Mouse (Mus musculus) right cerebral cortex, postnatal 36 days (tissue): ENCODE data around the gene Saysd1.

Experiments used
- DNase-seq, 2 experiments: peaks; one replicate each; pipeline ENCODE4 v3.0.0; 2022; ENCODE audit warnings: low spot score in 2 of 2, mixed read lengths in 1 of 2

Saysd1 gene

GRCm38 (mm10) chr14:20112218-20112617 is 26.1 kb downstream of the Saysd1 start:
- no peak for DNase-seq

GRCm38 (mm10) chr14:20110945-20111344 is 27.4 kb downstream of the Saysd1 start:
- DNase-seq: no peak

DNA sequence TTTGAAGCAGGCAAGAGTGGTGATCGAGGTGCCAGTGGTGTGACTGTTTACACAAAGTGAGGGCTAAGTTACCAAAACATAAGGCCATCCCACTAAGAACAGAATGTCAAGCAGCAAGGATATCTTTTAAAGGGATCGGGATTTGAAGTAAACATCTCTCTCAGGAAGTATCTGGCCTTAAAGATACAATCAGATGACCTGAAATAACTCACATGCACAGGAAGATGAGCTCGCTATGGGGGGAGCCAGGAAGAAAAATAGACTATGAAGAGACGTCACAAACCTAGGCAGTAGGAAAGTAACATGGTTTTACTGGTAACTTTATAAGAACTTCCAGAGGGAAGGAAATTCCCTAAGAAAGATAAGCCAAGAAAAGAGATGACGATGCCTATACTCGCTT is 32.1 kb downstream of the Saysd1 start:
- no peak for DNase-seq

DNA sequence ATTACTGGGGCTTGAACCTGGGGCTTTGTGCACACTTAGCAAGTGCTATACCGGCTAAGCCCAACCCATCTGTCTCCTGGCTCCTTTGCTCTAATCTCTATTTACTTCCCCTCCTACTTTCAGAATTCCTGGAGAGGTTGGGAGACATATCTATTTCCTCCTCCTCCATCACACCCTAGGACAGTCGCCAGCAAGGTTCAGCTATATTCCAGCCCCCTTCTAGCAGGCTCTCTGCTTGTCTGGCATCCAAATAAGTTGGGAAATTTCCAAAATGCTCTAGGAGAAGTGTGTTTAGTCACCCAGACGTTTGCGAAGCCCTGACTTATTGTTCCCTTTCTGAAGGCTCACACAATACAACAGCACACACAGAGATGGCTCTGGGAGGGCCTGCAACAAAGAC is 35.1 kb downstream of the Saysd1 start:
- DNase-seq: no peak

DNA sequence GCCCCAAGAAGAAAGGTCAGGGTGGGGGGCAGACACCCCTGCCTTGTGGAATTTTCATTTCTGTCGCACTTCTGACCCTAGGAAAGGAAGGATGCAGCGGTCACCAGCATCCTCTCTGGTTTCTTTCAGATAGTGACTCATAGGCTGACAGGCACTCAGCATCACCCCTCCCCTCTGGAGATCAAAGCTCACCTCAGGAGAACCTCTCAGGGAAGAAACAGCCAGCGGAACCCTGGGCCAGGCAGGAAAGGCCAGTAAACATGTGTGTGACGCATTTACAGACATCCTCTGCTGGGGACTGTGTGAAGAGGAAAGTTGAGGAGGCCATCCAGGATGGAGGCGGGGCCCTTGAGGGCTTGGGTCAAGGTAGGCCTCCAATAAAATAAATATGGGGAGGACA is 40.3 kb downstream of the Saysd1 start:
- no peak for DNase-seq

- DNase-seq: no peak
Observed at GRCm38 (mm10) chr14:20094942-20095341, 43.4 kb downstream of the Saysd1 start.

DNA sequence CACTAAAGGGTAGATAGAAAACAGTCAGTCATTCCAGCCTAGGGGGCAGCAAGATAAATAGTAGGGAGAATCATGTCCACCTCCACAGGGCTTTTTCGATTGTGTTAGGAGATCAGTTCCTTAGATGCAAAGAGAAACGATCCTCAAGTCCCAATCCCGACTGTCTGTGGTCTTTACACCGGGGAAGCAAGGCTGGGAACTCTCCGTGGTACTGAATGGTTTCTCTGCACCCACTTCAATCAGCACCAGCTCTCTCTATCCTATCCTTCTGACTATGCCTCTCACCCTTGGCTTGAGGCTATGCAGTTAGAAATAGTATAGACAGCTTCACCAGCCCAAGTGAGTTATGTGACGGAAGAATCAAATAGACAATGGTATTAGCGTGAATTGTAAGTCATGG is 44.8 kb downstream of the Saysd1 start:
- DNase-seq: no peak

GRCm38 (mm10) chr14:20084335-20084734 is 54.0 kb downstream of the Saysd1 start:
- no peak for DNase-seq

DNA sequence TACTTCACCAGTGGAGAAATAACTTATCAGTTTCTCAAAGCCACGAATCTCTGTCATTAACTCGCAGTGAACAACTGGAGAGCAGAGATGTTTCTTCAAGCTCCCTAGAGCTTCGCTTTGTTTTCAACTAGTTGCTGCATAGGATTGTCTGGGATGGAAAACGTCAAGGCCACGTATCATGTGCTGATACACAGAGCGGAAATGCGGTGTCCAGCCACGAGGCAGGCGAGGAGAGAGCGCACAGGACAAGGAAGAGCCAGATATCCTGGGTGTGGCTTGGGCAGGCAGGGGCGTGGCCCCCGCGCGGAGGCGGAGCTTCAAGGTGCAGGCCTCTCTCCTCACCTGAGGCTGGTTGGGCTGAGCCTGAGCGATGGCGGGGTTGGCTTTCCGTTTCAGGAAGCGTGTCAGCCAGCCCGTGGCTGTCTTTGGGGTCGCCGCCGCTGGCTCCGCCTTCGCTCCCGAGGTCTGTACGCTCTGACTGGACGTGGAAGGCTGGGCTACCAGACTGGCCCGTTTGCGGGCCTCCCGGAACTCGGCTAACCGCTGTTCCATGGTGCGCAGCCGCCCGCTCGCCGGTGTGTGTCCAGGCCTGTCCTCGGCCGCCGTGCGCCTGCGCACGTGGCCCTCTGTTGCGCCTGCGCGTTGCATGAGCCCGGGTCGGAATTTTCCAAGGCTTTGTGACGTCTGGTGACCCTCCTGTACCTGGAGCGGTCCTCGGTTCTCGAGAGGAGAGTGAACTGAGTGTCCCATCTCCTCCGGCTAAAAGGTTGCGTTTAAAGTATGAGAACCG is 55.6 kb downstream of the Saysd1 start:
- DNase-seq: peak; percentile 89 to 91

DNA sequence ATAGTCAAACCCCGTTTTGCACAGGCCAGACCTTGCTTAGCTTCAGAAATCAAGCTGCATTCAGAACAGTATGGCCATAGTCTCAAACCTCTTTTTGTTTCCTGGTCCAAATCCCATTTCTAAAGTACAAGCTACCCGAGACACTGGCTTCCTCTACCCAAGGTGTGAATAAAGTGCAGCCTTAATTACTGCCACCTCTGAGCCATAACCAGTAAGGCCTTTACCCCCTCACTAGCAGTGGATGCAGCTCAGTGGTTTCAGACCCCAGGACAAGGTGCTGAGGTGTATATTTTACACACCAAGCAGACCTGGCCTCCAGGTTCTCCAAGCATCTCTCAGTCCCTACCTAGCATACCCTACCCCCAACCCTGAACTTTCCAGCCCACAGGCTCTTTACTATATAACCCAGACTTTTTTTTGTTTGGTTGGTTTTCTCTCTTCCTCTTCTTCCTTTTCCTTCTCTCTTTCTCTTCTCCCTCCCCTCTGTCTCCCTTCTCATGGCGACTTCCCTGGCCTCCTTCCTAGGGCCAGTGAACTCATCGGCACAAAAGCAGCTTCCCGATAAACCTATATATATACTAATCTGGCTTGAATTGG is 56.3 kb downstream of the Saysd1 start:
- no peak for DNase-seq

GRCm38 (mm10) chr14:20081084-20081483 is 57.2 kb downstream of the Saysd1 start:
- DNase-seq: no peak

GRCm38 (mm10) chr14:20077181-20077580 is 61.2 kb downstream of the Saysd1 start:
- DNase-seq: no peak

DNA sequence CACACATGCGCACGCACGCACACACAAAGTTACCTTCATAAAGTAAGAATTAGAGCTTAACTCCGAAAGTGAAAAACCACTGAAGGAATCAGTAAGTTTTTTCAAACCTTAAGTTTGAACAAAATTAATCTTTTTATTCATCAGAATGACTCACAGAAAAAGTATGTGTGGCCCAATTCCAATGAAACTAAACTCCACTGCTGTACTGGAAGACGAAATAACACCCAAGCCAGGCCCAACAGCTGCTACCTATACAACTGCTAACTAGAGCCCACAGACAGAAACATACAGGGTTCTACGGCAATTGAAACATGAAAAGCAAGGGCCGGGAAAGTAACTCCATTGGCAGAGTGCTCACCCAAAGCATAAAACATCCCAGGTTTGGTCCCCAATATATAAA is 62.8 kb downstream of the Saysd1 start:
- no peak for DNase-seq

DNA sequence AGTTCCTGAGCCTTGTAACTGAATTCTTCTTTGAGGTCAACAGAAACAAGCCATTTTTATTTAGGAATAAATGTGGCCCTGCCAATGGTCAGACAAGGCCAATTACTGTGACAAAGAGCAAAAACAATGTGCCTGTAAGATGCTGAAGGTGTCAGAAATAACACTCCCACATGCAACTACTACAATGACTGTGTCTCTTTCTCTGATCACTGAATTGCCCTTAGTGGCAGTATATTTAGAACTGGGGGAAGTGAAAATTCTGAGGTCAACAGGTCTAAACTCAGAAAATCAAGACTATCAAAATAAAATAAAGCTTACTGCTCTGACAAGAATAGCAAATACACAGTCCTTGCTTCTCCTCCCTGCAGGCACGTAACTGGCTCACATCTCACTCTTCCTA is 63.6 kb downstream of the Saysd1 start:
- no peak for DNase-seq

DNA sequence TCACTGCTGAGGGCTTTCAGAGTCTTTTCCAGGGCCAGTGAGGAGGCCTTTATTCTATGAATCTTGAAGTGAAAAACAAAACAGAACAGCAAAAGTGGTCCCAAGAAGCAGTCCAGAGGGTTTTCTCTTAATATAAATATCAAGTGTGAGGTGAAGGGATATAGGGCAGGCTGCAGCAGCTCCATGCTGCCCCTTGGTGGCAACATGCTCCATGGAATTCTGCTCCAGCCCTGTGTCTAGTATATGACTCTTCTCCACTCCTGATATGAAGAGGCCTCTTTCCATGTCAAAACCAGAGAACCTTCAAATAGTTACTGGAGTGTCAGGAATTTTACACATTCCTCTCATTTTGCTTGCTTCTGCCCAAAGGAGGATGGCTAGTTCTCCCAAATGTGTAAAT is 67.7 kb downstream of the Saysd1 start:
- DNase-seq: peak in 1 of 2 experiments; percentile 20

- no peak for DNase-seq
Observed at GRCm38 (mm10) chr14:20068365-20068764, 70.0 kb downstream of the Saysd1 start.

DNA sequence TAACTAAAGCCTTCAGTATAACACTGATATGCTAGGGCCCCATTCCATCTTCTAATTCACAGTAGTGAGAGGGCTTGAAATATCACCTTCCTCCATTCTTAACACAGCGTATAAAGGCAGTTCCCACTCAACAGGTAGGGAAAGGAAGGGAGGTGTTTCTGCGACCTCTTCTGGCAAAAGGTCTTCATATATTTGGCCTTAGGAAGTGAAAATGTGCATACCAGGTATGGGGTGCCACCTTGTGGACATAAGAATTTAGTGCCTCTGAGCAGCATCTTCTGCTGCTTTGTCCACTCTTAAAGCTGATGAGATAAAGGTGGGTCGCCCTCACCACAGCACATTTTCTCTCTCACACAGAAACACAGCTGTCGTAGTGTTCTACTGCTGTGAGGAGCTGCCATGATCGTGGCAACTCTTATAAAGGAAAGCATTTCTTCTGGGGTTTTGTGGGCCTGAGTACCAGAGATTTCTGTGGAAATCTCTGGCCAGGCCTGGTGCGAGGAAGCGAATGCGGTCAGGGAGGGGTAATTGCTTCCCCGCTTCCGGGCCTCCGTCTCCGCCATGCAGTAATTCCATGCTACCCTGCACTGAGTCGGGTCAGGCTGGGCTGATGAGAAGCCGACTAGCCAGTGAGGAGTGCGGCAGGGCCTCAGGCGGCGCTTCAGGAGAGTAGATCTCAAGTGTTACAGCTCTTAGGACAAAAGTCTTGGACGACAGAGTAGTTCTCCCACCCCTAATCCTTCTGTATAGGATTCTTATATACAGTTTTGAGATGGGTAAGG is 70.8 kb downstream of the Saysd1 start:
- DNase-seq: peak; percentile 57 to 76

DNA sequence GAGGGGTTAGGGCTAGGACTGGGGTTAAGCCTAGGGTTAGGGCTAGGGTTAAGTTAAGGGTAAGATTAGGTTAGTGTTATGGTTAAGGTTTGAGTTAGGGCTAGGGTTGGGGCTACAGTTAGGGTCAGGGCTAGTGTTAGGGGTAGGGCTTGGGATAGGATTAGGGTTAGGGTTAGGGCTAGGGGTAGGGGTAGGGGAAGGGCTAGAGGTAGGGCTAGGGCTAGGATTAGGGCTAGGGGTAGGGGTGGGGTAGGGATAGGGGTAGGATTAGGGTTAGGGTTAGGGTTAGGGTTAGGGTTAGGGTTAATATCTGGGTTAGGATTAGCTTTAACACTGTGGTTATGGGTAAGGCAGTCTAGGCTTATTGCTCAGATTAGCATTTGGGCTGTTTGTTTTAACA is 73.6 kb downstream of the Saysd1 start:
- DNase-seq: no peak

DNA sequence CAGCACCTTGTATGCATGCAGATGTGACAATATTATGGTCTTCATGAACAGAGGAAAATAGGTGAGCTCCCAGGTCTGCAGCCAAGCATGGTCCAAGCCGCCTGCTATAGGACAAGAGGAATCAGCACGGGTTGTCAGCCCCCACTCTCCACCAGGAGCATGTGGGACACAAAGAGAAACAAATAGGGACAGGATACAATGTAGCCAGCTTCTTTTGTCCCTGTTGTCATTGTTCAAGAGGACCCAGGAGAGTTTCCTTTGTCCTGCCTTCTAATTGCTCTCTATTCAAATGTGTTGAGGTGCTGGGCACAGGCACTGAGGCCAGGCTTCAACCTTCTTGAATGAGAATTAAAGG is 89.9 kb downstream of the Saysd1 start:
- no peak for DNase-seq

GRCm38 (mm10) chr14:20047814-20048480 is 90.4 kb downstream of the Saysd1 start:
- peak in 1 of 2 experiments; percentile 13 for DNase-seq

DNA sequence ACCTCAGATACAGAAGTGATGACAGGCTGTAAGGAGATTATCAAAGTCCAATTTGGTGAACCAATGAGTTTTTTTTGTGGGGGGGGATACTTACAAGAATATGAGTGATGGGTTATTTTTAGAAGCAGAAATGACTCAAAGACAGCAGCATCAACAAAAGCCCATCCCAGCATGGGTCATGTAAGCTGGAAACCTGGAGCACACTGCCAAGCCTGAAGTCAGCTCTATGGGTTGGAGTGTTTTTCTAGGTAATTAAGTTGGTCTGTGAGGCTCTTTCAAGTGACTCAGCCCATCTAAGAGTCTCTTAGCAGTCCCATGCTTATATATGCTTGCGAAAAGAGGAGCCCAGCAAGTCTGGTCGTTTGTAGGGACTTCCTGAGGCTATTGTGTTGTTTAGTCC is 91.0 kb downstream of the Saysd1 start:
- DNase-seq: no peak

- DNase-seq: no peak
Observed at GRCm38 (mm10) chr14:20044036-20044435, 94.3 kb downstream of the Saysd1 start.
